Mouse (Mus musculus): ENCODE results near the gene Golm1.

DNA sequence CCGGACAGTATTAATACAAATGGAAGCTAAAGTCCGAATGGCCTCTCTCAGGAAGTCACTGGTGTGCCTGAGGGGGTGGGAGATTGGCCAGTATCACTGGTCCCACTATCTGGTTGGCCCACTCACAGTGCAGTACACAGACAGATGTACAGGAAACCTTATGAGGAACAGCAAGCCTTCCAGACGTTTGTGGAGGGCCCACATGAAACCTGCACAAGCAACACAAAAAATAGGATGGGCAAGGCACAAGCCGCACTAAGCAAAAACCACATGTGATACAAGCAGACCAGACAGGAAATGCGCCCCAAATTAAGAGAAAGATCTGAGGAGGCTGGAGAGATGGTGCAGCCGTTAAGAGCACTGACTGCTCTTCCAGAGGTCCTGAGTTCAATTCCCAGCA is 3.4 kb downstream of the Golm1 start:
- no peak for TF ChIP-seq CTCF (IDR thresholded peaks at IDR 0.05)
- no peak for TF ChIP-seq EP300 (IDR thresholded peaks at IDR 0.05)
